Mouse (Mus musculus) limb, embryonic 11.5 days (tissue): ENCODE measurements around the gene Camk1d. TPM values are rescaled to one million over a fixed set of nuclear protein-coding genes. Genes with fewer than 3 reads are reported as not detected.

ENCODE experiments used
- ATAC-seq: fragments of 200-750 bp; cut with Nextera tagmentation; 2 replicates; pipeline ENCODE4 v1.8.0; 2017; ENCODE audit warnings: low read depth; ENCODE audit not compliant: insufficient number of reproducible peaks, low FRiP score, low TSS enrichment
- DNase-seq: peaks from one replicate; pipeline ENCODE4 v3.0.0-alpha.2; 2015; ENCODE audit warnings: low spot score
- H3K27ac ChIP-seq: fragments of 300-500 bp; sonication (generic); replicated peaks from 2 replicates; pipeline ENCODE4 v1.5.1; 2014; ENCODE audit warnings: low read depth, mild to moderate bottlenecking, low read length
- H3K27me3 ChIP-seq: fragments of 300-500 bp; sonication (generic); 2 replicates; pipeline ENCODE4 v1.6.1; 2014; ENCODE audit warnings: mild to moderate bottlenecking, low read length, mixed read lengths; ENCODE audit not compliant: control insufficient read depth, insufficient read depth
- H3K36me3 ChIP-seq: fragments of 300-500 bp; sonication (generic); 2 replicates; pipeline ENCODE4 v1.6.1; 2014; ENCODE audit warnings: mild to moderate bottlenecking, low read length, moderate library complexity, mixed read lengths; ENCODE audit not compliant: control insufficient read depth, insufficient read depth
- H3K4me1 ChIP-seq: fragments of 300-500 bp; sonication (generic); 2 replicates; pipeline ENCODE4 v1.6.1; 2014; ENCODE audit warnings: low read length, mixed read lengths; ENCODE audit not compliant: control insufficient read depth, insufficient read depth
- H3K4me2 ChIP-seq: fragments of 300-500 bp; sonication (generic); 2 replicates; pipeline ENCODE4 v1.6.1; 2014; ENCODE audit warnings: low read depth, mild to moderate bottlenecking, moderate library complexity; ENCODE audit not compliant: severe bottlenecking
- H3K4me3 ChIP-seq: fragments of 300-500 bp; sonication (generic); 2 replicates; pipeline ENCODE4 v1.5.1; 2014; ENCODE audit warnings: low read depth, low read length
- H3K9ac ChIP-seq: fragments of 300-500 bp; sonication (generic); 2 replicates; pipeline ENCODE4 v1.6.1; 2014; ENCODE audit warnings: mild to moderate bottlenecking, low read length
- H3K9me3 ChIP-seq: fragments of 300-500 bp; sonication (generic); 2 replicates; pipeline ENCODE4 v1.6.1; 2016; ENCODE audit warnings: low read length; ENCODE audit not compliant: control insufficient read depth
- WGBS: fragments of 180-500 bp; shearing (Covaris S2); extraction: QIAGEN DNeasy Blood & Tissue Kit; methylation state at CpG from one replicate; pipeline ENCODE4 v1.1.7; 2014; 5-methylcytosine and 5-hydroxymethylcytosine counted together
- polyA plus RNA-seq: library from polyadenylated mRNA; unstranded; fragments of >200 nt; fragmentation: Nextera tagmentation; extraction: Ambion mirVana; gene quantifications from 2 replicates; pipeline ENCODE4 v1.2.1, GENCODE M21; 2014

Gene Camk1d
- polyA plus RNA-seq, 1 experiment from 2014 or later, result 0.92 TPM

DNA sequence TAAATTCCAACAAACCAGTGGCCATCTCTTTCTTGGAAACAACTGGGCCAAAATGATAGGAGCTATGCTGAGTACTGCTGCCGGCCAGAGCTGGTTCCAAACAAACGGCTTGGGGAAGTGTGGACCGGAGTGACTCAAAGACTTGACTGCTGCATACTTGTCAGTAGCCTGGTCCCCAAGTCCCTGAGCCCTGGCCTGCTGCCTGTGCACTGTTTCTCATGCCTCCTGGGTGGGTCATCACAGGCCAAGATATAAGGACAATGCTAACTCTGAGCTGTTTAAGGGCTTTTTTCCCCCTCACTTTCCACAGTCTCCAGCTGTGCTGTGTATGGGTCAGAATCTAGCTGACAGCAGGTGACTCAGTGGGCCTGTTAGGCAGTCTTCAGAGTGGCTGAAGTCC, 409.2 kb downstream of the Camk1d start:
- 82% methylated on average over 3 of the region's 3 CpGs for WGBS
- no peaks in the 10 kb centered on the region for H3K4me1 ChIP-seq
- ATAC-seq (no peak), DNase-seq (no peak)
- H3K36me3 ChIP-seq, result no peaks in the 10 kb centered on the region
- no peaks in the 10 kb centered on the region for H3K27me3 ChIP-seq
- H3K4me3 ChIP-seq, result no peak overlapping the region
- no peaks in the 10 kb centered on the region for H3K9me3 ChIP-seq
- no peak overlapping the region for H3K27ac ChIP-seq
- no peak overlapping the region for H3K4me2 ChIP-seq
- no peak overlapping the region for H3K9ac ChIP-seq

GRCm38 (mm10) chr2:5304451-5304850, 409.9 kb downstream of the Camk1d start:
- no peaks in the 10 kb centered on the region for H3K9me3 ChIP-seq
- H3K36me3 ChIP-seq, result no peaks in the 10 kb centered on the region
- no peaks in the 10 kb centered on the region for H3K27me3 ChIP-seq
- 92% methylated on average over 12 of the region's 12 CpGs for WGBS
- H3K27ac ChIP-seq, result no peak overlapping the region
- no peak overlapping the region for H3K9ac ChIP-seq
- no peak overlapping the region for H3K4me3 ChIP-seq
- no peak overlapping the region for H3K4me2 ChIP-seq
- no peaks in the 10 kb centered on the region for H3K4me1 ChIP-seq
- DNase-seq (no peak), ATAC-seq (no peak)

GRCm38 (mm10) chr2:5301286-5301685, 413.0 kb downstream of the Camk1d start:
- Histone ChIP-seq H3K4me2 (no peak overlapping the region), H3K4me1 (no peaks in the 10 kb centered on the region), H3K9me3 (no peaks in the 10 kb centered on the region), H3K4me3 (no peak overlapping the region), H3K36me3 (no peaks in the 10 kb centered on the region), H3K9ac (no peak overlapping the region), H3K27ac (no peak overlapping the region), H3K27me3 (no peaks in the 10 kb centered on the region)
- WGBS, result 93% methylated on average over 12 of the region's 12 CpGs
- ATAC-seq (no peak), DNase-seq (no peak)

GRCm38 (mm10) chr2:5298071-5298470, 416.2 kb downstream of the Camk1d start:
- Histone ChIP-seq H3K4me2 (no peak overlapping the region), H3K36me3 (no peaks in the 10 kb centered on the region), H3K9me3 (no peaks in the 10 kb centered on the region; the same call in 1 of the 2 replicates), H3K4me1 (no peaks in the 10 kb centered on the region), H3K27ac (no peak overlapping the region), H3K27me3 (no peaks in the 10 kb centered on the region), H3K4me3 (no peak overlapping the region), H3K9ac (no peak overlapping the region)
- DNase-seq, result no peak
- WGBS, result 89% methylated on average over 10 of the region's 10 CpGs
- no peak for ATAC-seq

DNA sequence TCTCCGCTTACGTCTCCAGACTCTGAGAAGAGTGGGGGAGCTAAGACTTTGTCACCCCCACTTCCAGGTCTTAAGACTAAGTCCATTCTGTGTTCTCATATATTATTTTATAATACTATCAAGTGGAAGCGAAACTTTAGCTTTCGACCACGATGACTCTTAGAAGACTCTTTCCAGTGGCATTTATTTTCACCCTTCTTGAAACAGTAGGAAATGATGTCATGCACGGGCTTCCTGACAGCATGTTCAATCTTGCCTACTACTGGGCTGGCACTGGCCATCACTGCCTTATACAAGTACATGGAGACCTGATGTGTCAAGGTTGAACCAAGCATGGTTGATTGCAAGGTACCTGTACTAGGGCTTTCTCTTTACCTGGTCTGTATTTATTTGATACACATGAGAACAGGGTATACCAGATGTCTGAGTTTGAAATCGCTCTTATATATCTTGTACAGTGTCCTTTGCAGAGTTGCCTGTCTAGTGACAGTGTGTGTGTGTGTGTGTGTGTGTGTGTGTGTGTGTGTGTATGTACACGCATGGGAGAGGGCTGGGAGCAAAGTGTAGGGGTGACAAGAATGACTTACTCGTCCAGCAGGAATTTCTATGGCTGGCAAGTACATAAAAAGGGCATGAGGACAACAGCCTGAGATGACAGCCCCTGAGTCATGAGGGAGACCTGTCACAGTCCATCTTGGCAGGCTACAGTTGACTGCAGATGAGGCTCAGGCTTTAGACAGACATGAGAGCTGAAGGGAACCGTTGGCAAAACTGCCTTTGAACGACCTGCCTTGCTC, 417.4 kb downstream of the Camk1d start:
- H3K9ac ChIP-seq, result no peak overlapping the region
- no peak for DNase-seq
- no peaks in the 10 kb centered on the region; the same call in 1 of the 2 replicates for H3K9me3 ChIP-seq
- no peaks in the 10 kb centered on the region for H3K36me3 ChIP-seq
- WGBS, result 93% methylated on average over 11 of the region's 11 CpGs
- H3K4me1 ChIP-seq, result no peaks in the 10 kb centered on the region
- H3K27ac ChIP-seq, result no peak overlapping the region
- no peak overlapping the region for H3K4me2 ChIP-seq
- H3K4me3 ChIP-seq, result no peak overlapping the region
- ATAC-seq, result no peak
- H3K27me3 ChIP-seq, result no peaks in the 10 kb centered on the region

- ATAC-seq, result no peak
- no peak overlapping the region for H3K4me2 ChIP-seq
- H3K4me3 ChIP-seq, result no peak overlapping the region
- DNase-seq, result no peak
- H3K4me1 ChIP-seq, result no peaks in the 10 kb centered on the region
- H3K9ac ChIP-seq, result no peak overlapping the region
- no peak overlapping the region for H3K27ac ChIP-seq
- no peaks in the 10 kb centered on the region; the same call in 1 of the 2 replicates for H3K9me3 ChIP-seq
- no peaks in the 10 kb centered on the region for H3K27me3 ChIP-seq
- no peaks in the 10 kb centered on the region for H3K36me3 ChIP-seq
Observed at GRCm38 (mm10) chr2:5295098-5295497, 419.2 kb downstream of the Camk1d start.

- Histone ChIP-seq H3K4me2 (no peak overlapping the region), H3K9me3 (no peaks in the 10 kb centered on the region; the same call in 1 of the 2 replicates), H3K4me1 (no peaks in the 10 kb centered on the region), H3K36me3 (no peaks in the 10 kb centered on the region), H3K27me3 (no peaks in the 10 kb centered on the region), H3K9ac (no peak overlapping the region), H3K4me3 (no peak overlapping the region), H3K27ac (no peak overlapping the region)
- WGBS, result 84% methylated on average over 5 of the region's 5 CpGs
- ATAC-seq (no peak), DNase-seq (no peak)
Observed at GRCm38 (mm10) chr2:5294451-5294850, 419.9 kb downstream of the Camk1d start.

DNA sequence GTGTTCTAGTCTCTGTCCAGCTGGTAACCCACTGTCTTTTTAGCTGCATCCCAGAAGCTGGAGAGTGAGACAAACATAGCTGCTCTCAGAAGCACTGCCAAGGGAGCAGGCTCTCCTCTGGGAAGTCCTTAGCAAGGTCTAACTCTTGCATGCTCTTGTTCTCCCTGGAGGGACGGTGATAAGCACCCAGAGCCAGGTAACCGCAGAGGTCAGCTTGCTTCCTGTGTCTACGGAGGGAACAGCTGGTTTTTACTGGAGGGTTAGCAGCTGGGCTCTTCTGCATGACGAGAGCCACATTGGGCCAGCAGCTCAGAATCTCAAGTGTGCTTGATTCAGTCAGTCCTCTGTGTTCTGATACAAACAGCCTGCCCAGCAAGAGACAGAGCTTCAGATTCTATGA, 425.7 kb downstream of the Camk1d start:
- DNase-seq (no peak), ATAC-seq (no peak)
- H3K4me3 ChIP-seq, result no peak overlapping the region
- H3K27ac ChIP-seq, result no peak overlapping the region
- H3K4me1 ChIP-seq, result no peaks in the 10 kb centered on the region
- no peak overlapping the region for H3K9ac ChIP-seq
- no peak overlapping the region for H3K4me2 ChIP-seq
- no peaks in the 10 kb centered on the region for H3K36me3 ChIP-seq
- H3K9me3 ChIP-seq, result no peaks in the 10 kb centered on the region
- H3K27me3 ChIP-seq, result no peaks in the 10 kb centered on the region
- 54% methylated on average over 4 of the region's 4 CpGs for WGBS

- 90% methylated on average over 3 of the region's 3 CpGs for WGBS
- H3K9me3 ChIP-seq, result no peaks in the 10 kb centered on the region
- no peaks in the 10 kb centered on the region for H3K4me1 ChIP-seq
- H3K4me2 ChIP-seq, result no peak overlapping the region
- no peak overlapping the region for H3K27ac ChIP-seq
- H3K36me3 ChIP-seq, result no peaks in the 10 kb centered on the region
- ATAC-seq (no peak), DNase-seq (no peak)
- H3K9ac ChIP-seq, result no peak overlapping the region
- no peaks in the 10 kb centered on the region for H3K27me3 ChIP-seq
- H3K4me3 ChIP-seq, result no peak overlapping the region
Observed at GRCm38 (mm10) chr2:5287044-5287380, 427.3 kb downstream of the Camk1d start.
